Mouse (Mus musculus) thymus, adult 2 months (tissue): Measurements from ENCODE around the gene Shc3. TPM values are rescaled to one million over a fixed set of nuclear protein-coding genes. Genes with fewer than 3 reads are reported as not detected.

Experiments used
- DNase-seq: peaks from one replicate; pipeline ENCODE4 v3.0.0; 2021
- H3K27ac ChIP-seq: fragments of 200-500 bp; 2 replicates; pipeline ENCODE4 v1.5.1; 2012; ENCODE audit warnings: low read length, control low read depth; ENCODE audit not compliant: control insufficient read depth, insufficient read depth
- H3K27me3 ChIP-seq: fragments of 200-500 bp; 2 replicates; pipeline ENCODE4 v1.6.1; 2012; ENCODE audit warnings: mild to moderate bottlenecking, low read length, moderate library complexity, mixed read lengths; ENCODE audit not compliant: control insufficient read depth, insufficient read depth
- H3K36me3 ChIP-seq: fragments of 200-500 bp; 2 replicates; pipeline ENCODE4 v1.6.1; 2012; ENCODE audit warnings: mild to moderate bottlenecking, low read length, moderate library complexity; ENCODE audit not compliant: control insufficient read depth, insufficient read depth
- H3K4me1 ChIP-seq: fragments of 200-500 bp; replicated peaks from 2 replicates; pipeline ENCODE4 v1.6.1; 2012; ENCODE audit warnings: low read length; ENCODE audit not compliant: control insufficient read depth, insufficient read depth
- H3K4me3 ChIP-seq: fragments of 200-500 bp; 2 replicates; pipeline ENCODE4 v1.5.1; 2012; ENCODE audit warnings: mild to moderate bottlenecking, low read length, control low read depth, moderate library complexity; ENCODE audit not compliant: control insufficient read depth, insufficient read depth
- CTCF ChIP-seq: fragments of 200-500 bp; IDR thresholded peaks from 2 replicates; pipeline ENCODE4 v1.5.1; 2012; ENCODE audit warnings: mild to moderate bottlenecking, control low read depth, low read length, moderate library complexity, borderline replicate concordance; ENCODE audit not compliant: control insufficient read depth, poor library complexity, insufficient read depth; ENCODE audit errors: extremely low read depth
- POLR2A ChIP-seq: fragments of 200-500 bp; IDR thresholded peaks from 2 replicates; pipeline ENCODE4 v1.6.1; 2012; ENCODE audit warnings: mild to moderate bottlenecking, low read length, control low read depth, moderate library complexity; ENCODE audit not compliant: control insufficient read depth, poor library complexity, insufficient read depth; ENCODE audit errors: extremely low read depth
- WGBS: fragments of 180-500 bp; shearing (Covaris S2); methylation state at CpG from one replicate; pipeline ENCODE4 v1.1.7; 2018; 5-methylcytosine and 5-hydroxymethylcytosine counted together
- polyA plus RNA-seq: library from polyadenylated mRNA; depleted of rRNA; stranded (reverse); fragments of >200 nt; gene quantifications from 2 replicates; pipeline ENCODE4 v1.2.3, GENCODE M21; 2012

Shc3 gene
- polyA plus RNA-seq, 1 experiment, result 0.69 TPM

DNA sequence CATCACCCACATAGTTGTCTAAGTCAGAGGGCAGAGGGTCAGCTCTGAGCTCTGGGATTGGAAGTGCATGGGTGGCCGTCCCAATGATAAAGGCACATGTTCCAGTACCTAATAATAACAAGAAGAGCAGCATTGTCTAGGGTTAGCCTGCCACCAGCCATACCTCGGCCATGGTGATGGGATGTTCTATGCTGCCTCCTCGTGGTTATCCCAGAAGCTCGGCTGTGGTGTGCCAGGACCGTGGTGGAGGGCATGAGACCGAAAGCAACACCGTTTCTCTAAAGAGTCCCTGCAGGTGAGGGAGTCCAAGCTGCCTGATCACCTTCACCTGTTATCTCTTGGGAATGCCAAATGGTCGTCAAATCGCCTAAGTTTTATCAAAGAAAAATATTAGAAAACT is 145.6 kb downstream of the Shc3 start:
- no peak for DNase-seq
- Histone ChIP-seq H3K27ac (no peak overlapping the region), H3K4me1 (no peaks in the 10 kb centered on the region), H3K36me3 (no peaks in the 10 kb centered on the region), H3K27me3 (no peaks in the 10 kb centered on the region), H3K4me3 (no peak overlapping the region)
- 78% methylated on average over 9 of the region's 9 CpGs for WGBS
- TF ChIP-seq POLR2A, result no peak
- no peak for TF ChIP-seq CTCF

DNA sequence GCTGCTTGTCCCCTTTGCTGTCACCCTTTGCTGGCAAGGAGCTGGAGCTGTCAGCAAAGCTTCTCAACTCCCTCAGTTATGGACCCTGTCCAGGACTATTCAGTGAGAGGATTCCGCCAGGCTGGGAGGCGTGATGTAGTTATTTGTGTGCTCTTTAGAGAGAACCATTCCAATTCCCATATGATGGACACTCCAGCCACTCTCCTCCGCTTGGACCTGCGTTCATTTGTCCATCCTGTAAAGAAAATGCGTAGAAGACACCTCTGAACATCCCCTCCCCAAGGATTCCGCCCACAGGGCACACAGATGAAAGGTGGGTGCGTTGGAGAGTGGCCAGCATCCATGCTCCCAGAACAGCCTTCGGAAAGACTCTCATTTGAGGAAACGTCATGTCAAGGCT is 148.4 kb downstream of the Shc3 start:
- 95% methylated on average over 9 of the region's 9 CpGs for WGBS
- no peak for DNase-seq
- TF ChIP-seq CTCF, result no peak
- no peak for TF ChIP-seq POLR2A

DNA sequence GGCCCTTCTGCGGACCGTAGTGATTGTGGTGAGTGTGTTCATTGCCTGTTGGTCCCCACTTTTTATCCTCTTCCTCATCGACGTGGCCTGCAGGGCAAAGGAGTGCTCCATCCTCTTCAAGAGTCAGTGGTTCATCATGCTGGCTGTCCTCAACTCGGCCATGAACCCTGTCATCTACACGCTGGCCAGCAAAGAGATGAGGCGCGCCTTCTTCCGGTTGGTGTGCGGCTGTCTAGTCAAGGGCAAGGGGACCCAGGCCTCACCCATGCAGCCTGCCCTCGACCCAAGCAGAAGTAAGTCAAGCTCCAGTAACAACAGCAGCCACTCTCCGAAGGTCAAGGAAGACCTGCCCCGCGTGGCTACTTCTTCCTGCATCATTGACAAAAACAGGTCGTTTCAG is 149.7 kb downstream of the Shc3 start:
- TF ChIP-seq POLR2A (no peak), CTCF (no peak)
- WGBS, result 90% methylated on average over 15 of the region's 15 CpGs
- H3K27me3 ChIP-seq, result no peaks in the 10 kb centered on the region

More for the DNA sequence above, 148.4 kb downstream of the Shc3 start:
- Histone ChIP-seq H3K27ac (no peak overlapping the region), H3K27me3 (no peaks in the 10 kb centered on the region), H3K36me3 (no peaks in the 10 kb centered on the region), H3K4me3 (no peak overlapping the region), H3K4me1 (no peaks in the 10 kb centered on the region)

DNA sequence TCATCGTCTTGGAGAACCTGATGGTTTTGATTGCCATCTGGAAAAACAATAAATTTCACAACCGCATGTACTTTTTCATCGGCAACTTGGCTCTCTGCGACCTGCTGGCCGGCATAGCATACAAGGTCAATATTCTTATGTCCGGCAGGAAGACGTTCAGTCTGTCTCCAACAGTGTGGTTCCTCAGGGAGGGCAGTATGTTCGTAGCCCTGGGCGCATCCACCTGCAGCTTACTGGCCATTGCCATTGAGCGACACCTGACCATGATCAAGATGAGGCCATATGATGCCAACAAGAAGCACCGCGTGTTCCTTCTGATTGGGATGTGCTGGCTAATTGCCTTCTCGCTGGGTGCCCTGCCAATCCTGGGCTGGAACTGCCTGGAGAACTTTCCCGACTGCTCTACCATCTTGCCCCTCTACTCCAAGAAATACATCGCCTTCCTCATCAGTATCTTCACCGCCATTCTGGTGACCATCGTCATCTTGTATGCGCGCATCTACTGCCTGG is 150.2 kb downstream of the Shc3 start:
- Histone ChIP-seq H3K4me3 (no peak overlapping the region), H3K36me3 (no peaks in the 10 kb centered on the region), H3K27ac (no peak overlapping the region), H3K27me3 (no peaks in the 10 kb centered on the region), H3K4me1 (no peaks in the 10 kb centered on the region)
- no peak for TF ChIP-seq CTCF
- TF ChIP-seq POLR2A, result no peak
- 89% methylated on average over 19 of the region's 19 CpGs for WGBS
- DNase-seq, result no peak

More for the DNA sequence above, 149.7 kb downstream of the Shc3 start:
- H3K27ac ChIP-seq, result no peak overlapping the region
- no peak overlapping the region for H3K4me3 ChIP-seq
- no peak for DNase-seq
- no peaks in the 10 kb centered on the region for H3K36me3 ChIP-seq
- H3K4me1 ChIP-seq, result no peaks in the 10 kb centered on the region

DNA sequence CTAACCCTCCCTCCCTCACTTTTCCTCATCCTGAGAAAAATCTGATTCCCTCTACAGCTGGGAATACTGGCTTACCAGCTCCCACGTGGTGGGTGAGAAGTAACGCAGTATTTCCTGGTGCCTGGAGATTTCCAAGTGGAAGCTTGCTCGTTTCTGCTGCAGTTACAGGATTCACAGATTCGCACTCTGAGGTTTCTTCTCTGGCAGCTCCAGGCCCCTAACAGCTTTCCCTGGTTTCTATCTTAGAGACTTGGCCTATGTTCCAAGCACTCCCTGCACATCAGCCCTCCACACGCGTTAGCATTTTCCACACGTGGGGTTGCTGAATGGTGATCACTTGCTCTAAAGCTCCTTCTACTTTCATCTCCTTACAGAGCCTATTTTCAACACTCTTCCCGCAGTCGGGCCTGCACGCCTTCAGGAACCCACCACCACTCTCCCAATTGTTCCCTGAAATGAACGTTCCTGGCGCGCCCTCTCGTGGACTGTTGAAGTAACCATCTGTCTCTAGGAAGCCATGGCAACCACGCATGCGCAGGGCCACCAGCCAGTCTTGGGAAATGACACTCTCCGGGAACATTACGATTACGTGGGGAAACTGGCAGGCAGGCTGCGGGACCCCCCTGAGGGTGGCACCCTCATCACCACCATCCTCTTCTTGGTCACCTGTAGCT is 150.8 kb downstream of the Shc3 start:
- Histone ChIP-seq H3K27ac (no peak overlapping the region), H3K4me1 (no peaks in the 10 kb centered on the region), H3K4me3 (no peak overlapping the region), H3K36me3 (no peaks in the 10 kb centered on the region), H3K27me3 (no peaks in the 10 kb centered on the region)
- peak; percentile 86 for DNase-seq
- 19% methylated on average over 20 of the region's 20 CpGs for WGBS
- peak; percentile 88 for TF ChIP-seq CTCF
- TF ChIP-seq POLR2A, result no peak

DNA sequence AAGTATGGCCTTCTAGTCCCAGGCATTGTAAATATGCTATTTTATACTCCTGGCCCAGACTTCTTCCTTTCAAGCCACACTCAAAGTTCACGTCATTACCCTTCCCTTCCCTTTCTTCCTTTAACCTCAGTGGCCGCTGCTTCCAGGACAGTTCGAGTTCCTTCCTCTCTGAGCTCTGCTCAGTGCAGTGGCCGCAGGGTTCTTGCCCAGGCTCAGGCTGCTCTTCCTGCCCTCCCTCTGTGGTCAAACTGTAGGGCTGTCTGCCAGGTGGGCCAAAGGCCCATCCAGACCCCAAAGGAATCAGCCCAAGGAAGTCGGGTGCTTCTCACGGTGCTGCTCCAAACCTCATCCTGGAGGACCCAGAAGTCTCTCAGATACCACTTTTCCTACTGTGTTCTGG is 151.4 kb downstream of the Shc3 start:
- TF ChIP-seq POLR2A, result no peak
- WGBS, result 24% methylated on average over 6 of the region's 6 CpGs

DNA sequence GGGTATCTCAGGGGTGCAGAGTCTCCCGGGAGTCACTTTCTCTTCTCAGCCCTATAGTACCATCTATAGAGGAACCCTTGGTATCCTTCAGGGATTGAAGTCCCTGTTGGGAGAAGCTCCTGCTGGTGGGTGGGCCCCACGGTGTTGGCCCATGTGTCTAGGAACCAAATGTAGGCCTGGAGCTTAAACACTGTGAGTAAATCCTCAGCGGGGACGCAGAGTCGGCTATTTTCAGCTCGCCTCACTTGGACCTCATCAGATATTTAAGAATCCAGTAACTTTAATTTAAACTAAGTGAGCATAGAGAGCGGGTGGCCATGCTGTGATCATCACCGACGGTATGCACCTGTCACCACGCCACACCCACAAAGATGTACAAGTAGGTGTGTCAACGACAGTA is 152.5 kb downstream of the Shc3 start:
- H3K36me3 ChIP-seq, result no peaks in the 10 kb centered on the region
- no peaks in the 10 kb centered on the region for H3K27me3 ChIP-seq
- no peak for TF ChIP-seq POLR2A
- TF ChIP-seq CTCF, result no peak
- no peak overlapping the region for H3K27ac ChIP-seq
- DNase-seq, result no peak
- 93% methylated on average over 11 of the region's 11 CpGs for WGBS
- no peaks in the 10 kb centered on the region for H3K4me1 ChIP-seq
- H3K4me3 ChIP-seq, result no peak overlapping the region

More for the DNA sequence above, 151.4 kb downstream of the Shc3 start:
- no peaks in the 10 kb centered on the region for H3K4me1 ChIP-seq
- no peaks in the 10 kb centered on the region for H3K27me3 ChIP-seq
- no peaks in the 10 kb centered on the region for H3K36me3 ChIP-seq
- H3K27ac ChIP-seq, result no peak overlapping the region
- no peak overlapping the region for H3K4me3 ChIP-seq
- no peak for DNase-seq
